Mouse (Mus musculus) liver, adult 2 months (tissue): ENCODE measurements around the gene Ccdc113. TPM values are rescaled to one million over a fixed set of nuclear protein-coding genes. Genes with fewer than 3 reads are reported as not detected.

ENCODE experiments used
- DNase-seq: peaks from one replicate; pipeline ENCODE4 v3.0.0-alpha.2; 2011; ENCODE audit warnings: low read depth, low spot score; ENCODE audit errors: extremely low read depth
- H3K27ac ChIP-seq: fragments of 200-500 bp; replicated peaks from 2 replicates; pipeline ENCODE4 v1.5.1; 2012; ENCODE audit warnings: low read depth, mild to moderate bottlenecking, control low read depth, inconsistent platforms, low read length; ENCODE audit not compliant: insufficient read depth
- H3K27me3 ChIP-seq: fragments of 200-500 bp; 2 replicates; pipeline ENCODE4 v1.6.1; 2012; ENCODE audit warnings: mild to moderate bottlenecking, moderate library complexity, low read length, inconsistent platforms; ENCODE audit not compliant: control insufficient read depth, insufficient read depth
- H3K36me3 ChIP-seq: fragments of 200-500 bp; 2 replicates; pipeline ENCODE4 v1.6.1; 2012; ENCODE audit warnings: low read length, inconsistent platforms; ENCODE audit not compliant: control insufficient read depth, insufficient read depth
- H3K4me1 ChIP-seq: fragments of 200-500 bp; 2 replicates; pipeline ENCODE4 v1.6.1; 2011; ENCODE audit warnings: low read length; ENCODE audit not compliant: control insufficient read depth, insufficient read depth
- H3K4me3 ChIP-seq: fragments of 200-500 bp; 2 replicates; pipeline ENCODE4 v1.5.1; 2011; ENCODE audit warnings: low read depth, mild to moderate bottlenecking, control low read depth, low read length, moderate library complexity; ENCODE audit not compliant: insufficient read depth
- H3K79me2 ChIP-seq: fragments of 200-500 bp; 2 replicates; pipeline ENCODE4 v1.6.1; 2012; ENCODE audit warnings: inconsistent platforms, mild to moderate bottlenecking, low read length, moderate library complexity; ENCODE audit not compliant: control insufficient read depth, insufficient read depth
- H3K9ac ChIP-seq: fragments of 200-500 bp; 2 replicates; pipeline ENCODE4 v1.6.1; 2012; ENCODE audit warnings: low read depth, mild to moderate bottlenecking, control low read depth, inconsistent platforms, low read length
- CTCF ChIP-seq: fragments of 200-500 bp; IDR thresholded peaks from 2 replicates; pipeline ENCODE4 v1.5.1; 2011; ENCODE audit warnings: low read depth, low read length, control low read depth
- POLR2A ChIP-seq: fragments of 200-500 bp; IDR thresholded peaks from 2 replicates; pipeline ENCODE4 v1.6.1; 2011; ENCODE audit warnings: low read length, control low read depth; ENCODE audit not compliant: insufficient read depth; ENCODE audit errors: extremely low read depth
- WGBS: fragments of 180-500 bp; shearing (Covaris S2); methylation state at CpG from one replicate; pipeline ENCODE4 v1.1.7; 2018; 5-methylcytosine and 5-hydroxymethylcytosine counted together
- polyA plus RNA-seq: library from polyadenylated mRNA; depleted of rRNA; stranded (reverse); fragments of >200 nt; gene quantifications from 2 replicates; pipeline ENCODE4 v1.2.3, GENCODE M21; 2012; rRNA removed
- total RNA-seq: library from RNA; depleted of rRNA; stranded (reverse); fragments of >200 nt; gene quantifications from 2 replicates; pipeline ENCODE4 v1.2.3, GENCODE M21; 2014; rRNA removed

The Ccdc113 gene
- not detected in 2 replicates for total RNA-seq
- not detected in 2 replicates for polyA plus RNA-seq

DNA sequence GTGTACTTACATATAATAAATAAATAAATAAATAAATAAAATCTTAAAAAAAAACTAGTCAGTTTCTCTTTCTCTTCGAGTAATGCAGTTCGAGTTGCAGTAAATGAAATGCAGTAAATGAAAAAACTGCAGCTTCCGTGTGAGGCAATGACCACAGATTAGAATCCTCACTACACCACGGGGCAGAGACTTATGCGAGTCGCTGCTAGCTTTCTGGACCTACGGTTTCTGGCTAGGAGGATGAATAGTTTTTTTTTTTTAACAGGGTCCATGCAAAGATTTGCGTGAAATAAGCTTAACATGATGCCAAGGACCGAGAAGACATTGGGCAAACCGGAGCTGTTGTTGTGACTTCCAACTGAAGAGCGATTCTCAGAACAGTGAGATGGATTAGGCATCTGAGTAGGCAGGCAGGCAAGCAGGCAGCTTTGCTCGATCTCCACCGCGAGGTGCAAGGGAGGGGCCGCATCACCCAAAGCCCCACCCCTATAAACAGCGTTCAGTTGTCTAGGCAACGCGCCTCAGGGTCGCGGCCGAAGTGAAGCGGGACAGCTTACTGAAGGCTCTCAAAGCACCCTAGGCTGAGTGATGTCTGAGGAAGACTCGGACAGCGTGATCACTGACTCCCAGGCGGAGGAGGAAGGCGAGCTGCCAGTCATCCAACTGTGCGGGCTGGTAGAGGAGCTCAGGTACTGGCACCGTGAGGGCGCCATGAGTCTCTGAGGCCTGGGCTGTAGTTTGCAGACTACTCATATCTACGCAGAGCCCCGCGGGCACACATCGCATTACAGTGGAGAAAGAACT, at the start of gene Ccdc113:
Ccdc113 (plus strand) TSS at position 502 of the 804 bp plus-strand sequence.
- DNase-seq = no peak
- TF ChIP-seq POLR2A (no peak), CTCF (no peak)
- Histone ChIP-seq H3K4me3 (peak within 1 kb of the TSS; percentile 50; the same call in 1 of the 2 replicates), H3K27me3 (0 out of 2 replicates have a peak, but pooled peaks cover 5% of the 10 kb centered on the region), H3K36me3 (no peaks in the 10 kb centered on the region), H3K79me2 (no peaks in the 10 kb centered on the region), H3K4me1 (peaks cover 6% of the 10 kb centered on the region; the same call in 1 of the 2 replicates), H3K27ac (no peak within 1 kb of the TSS), H3K9ac (peak within 1 kb of the TSS; percentile 7; the same call in 1 of the 2 replicates)
- WGBS = 10% methylated on average over 33 of the region's 33 CpGs

DNA sequence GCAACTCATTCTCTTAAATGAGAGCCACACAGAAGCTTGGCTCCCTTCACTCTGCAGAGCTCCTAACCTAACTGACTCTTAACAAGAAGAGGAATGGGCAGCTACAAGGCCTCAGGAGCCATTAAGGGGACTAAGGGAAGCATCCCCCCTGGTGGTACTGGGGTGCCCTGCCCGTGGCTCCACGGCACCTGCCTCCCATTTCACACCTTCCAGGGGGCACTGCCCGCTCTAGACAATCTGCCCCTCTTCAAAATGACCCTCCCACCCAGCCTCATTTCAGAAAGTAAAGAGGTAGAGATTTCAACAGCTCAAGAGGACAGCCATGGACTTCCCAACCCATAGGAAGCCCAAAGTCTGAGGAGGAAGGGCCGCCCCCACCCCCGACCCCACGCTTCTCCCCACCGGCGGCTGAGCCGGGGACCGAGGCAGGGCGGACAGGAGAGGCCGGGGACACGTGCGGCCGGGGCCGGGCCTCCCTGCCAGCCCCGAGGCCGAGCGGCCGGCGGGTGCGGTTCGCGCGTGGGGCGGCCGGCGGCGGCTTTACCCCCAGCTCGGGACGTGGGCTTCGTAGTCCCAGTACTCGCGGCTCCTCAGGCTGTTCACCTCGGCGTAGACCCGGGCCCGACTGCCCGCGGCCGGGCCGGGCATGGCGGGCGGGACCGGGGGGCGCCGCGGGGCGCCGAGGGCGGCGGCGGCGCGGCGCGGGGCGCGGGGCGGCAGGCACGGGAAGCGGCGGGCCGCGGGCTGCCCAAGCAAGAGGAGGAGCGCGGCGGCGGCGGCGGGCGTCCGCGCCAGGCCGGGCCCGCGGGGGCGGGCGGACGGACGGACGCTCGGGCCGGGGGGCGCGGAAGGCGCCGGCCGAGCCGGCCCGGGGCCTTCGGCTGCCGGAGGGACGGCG, 45.8 kb upstream of the Ccdc113 start:
- H3K27me3 ChIP-seq = no peaks in the 10 kb centered on the region
- WGBS = 10% methylated on average over 85 of the region's 95 CpGs
- peaks cover 7% of the 10 kb centered on the region for H3K4me1 ChIP-seq
- peaks cover 24% of the 10 kb centered on the region for H3K36me3 ChIP-seq
- no peak for DNase-seq
- peak overlapping the region; percentile 99 for H3K9ac ChIP-seq
- 0 out of 2 replicates have a peak overlapping the region, but pooled peaks have one; percentile 43 for H3K27ac ChIP-seq
- H3K79me2 ChIP-seq = peaks cover 23% of the 10 kb centered on the region
- TF ChIP-seq CTCF (no peak), POLR2A (no peak)
- H3K4me3 ChIP-seq = peak overlapping the region; percentile 94

DNA sequence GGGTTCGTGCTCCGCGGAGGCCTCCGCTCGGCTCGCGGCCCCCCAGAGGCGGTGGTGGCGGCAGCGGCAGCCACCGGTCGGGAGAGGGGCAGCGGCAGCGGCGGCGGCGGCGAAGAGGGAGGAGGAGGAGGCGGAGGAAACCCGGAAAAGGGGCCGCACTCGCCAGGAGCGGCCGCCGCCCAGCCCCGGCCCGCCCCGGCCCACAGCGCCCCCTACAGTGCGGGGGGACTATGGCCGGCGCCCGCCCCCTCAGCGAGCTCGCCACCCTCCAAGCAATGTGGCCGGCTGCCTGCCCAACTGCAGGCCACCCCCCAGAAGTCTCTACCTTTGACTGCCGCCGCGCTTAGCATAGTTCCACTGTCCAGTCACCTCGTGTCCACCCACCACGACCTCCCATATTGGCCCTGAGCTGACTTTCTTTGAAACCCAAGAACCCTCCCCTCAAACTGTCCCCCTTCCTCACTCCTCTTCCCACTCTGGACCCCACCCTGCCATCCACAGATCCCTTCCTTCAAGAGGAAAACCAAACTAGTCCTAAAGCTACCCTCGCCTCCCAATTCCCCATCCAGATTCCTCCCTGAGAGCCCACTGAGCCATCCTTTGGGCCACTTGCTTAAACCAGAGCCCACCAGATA, 45.1 kb upstream of the Ccdc113 start:
- 3% methylated on average over 33 of the region's 42 CpGs for WGBS
- TF ChIP-seq POLR2A (no peak), CTCF (peak; percentile 71)
- H3K4me1 ChIP-seq = peaks cover 7% of the 10 kb centered on the region
- H3K36me3 ChIP-seq = peaks cover 17% of the 10 kb centered on the region
- H3K27ac ChIP-seq = 0 out of 2 replicates have a peak overlapping the region, but pooled peaks have one; percentile 43
- peaks cover 19% of the 10 kb centered on the region for H3K79me2 ChIP-seq
- H3K27me3 ChIP-seq = no peaks in the 10 kb centered on the region
- H3K4me3 ChIP-seq = peak overlapping the region; percentile 94
- peak overlapping the region; percentile 99 for H3K9ac ChIP-seq
- DNase-seq = peak; percentile 32

DNA sequence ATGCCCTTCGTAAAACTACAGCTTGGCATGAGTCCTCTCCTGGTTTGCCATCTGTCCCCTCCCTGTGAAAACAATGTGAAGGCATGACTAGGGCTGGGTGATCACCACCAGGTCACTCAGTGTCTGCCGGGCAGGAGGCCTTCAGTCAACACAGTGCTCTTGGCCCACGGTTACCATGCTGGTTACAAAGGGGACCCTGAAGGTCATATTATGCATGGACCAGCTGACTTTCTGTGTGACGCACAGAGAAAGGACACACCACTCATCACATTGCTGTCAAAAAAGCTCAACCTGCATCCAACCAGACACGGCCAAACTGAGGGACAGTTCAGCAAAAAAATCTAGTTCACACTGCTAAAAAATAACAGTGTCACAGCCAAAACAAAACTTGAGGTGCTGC, 43.9 kb upstream of the Ccdc113 start, which contains the start of gene Csnk2a2:
Csnk2a2 (minus strand) TSS at position 34 of the 400 bp plus-strand sequence.
- peaks cover 7% of the 10 kb centered on the region for H3K4me1 ChIP-seq
- peaks cover 19% of the 10 kb centered on the region for H3K79me2 ChIP-seq
- 87% methylated on average over 5 of the region's 5 CpGs for WGBS
- TF ChIP-seq POLR2A = no peak
- peaks cover 11% of the 10 kb centered on the region for H3K36me3 ChIP-seq
- no peak within 1 kb of the TSS for H3K27ac ChIP-seq
- DNase-seq = no peak
- H3K9ac ChIP-seq = peak within 1 kb of the TSS; percentile 53
- no peaks in the 10 kb centered on the region for H3K27me3 ChIP-seq
- peak within 1 kb of the TSS; percentile 94; the same call in 1 of the 2 replicates for H3K4me3 ChIP-seq

DNA sequence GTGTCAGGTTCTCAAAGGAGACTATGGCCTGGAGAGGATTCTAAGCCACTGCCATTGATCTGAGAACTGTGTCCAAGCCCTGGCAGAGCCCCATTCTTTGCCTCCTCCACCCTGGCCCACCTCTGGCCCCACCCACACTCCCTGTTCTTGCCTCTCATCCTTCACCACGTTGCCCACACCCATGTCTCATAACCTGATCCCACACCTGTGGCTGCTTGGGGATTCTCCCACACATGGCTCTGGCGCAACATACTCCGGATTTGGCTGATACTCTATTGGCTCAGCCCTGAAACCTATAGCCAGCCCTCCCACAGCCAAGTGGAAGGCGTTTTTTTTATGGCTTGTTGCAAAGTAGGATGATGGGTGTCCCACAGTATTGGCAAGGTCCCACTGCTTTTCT, 41.8 kb upstream of the Ccdc113 start:
- no peak for TF ChIP-seq CTCF
- TF ChIP-seq POLR2A = no peak
- Histone ChIP-seq H3K79me2 (peaks cover 15% of the 10 kb centered on the region), H3K9ac (no peak overlapping the region), H3K4me1 (peaks cover 7% of the 10 kb centered on the region), H3K27ac (no peak overlapping the region), H3K36me3 (no peaks in the 10 kb centered on the region), H3K27me3 (no peaks in the 10 kb centered on the region), H3K4me3 (no peak overlapping the region)
- 71% methylated on average over 4 of the region's 4 CpGs for WGBS
- no peak for DNase-seq
